Mouse (Mus musculus): ENCODE data around the gene Phb2. TPM values are rescaled to one million over a fixed set of nuclear protein-coding genes. Genes with fewer than 3 reads are reported as not detected.

Phb2 gene
- total and polyA plus RNA-seq, 3 experiments = 309 to 815 (median 706) TPM

DNA sequence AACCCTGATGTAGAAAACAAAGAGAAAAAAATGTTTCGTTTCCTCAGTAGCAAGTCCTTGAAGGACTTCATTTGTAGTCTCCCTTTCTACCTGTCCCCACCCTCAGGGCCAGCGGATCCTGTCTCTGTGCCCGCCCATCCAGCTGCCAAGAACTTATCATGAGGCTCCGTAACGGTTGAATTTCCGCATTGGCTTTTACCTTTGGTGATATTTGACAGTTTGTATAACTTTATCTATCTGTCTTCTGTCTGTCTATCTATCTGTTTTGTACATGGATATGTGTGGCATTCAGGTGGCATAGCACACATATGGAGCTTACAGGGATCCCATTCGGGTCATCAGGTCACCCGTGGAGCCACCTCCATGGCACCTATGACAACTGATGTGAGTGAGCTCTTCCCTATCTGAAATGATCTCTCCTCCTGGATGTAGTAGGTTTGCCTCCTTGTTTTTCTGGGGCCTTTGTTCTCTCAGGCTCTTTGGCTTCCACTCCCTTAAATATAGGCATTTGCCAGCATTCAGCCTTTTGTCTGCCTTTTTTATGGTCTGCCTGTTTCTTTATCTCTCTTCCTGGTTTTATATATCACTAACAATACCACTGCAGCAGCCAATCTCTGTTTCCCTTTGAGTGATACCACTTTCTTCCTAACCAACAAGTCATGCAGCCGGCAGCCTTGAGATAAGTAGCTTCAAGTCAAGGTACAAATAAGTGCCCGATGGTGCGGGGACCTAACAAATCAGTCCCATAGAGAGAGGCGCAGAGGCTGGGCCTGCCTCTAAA lies 26.3 kb upstream of the Phb2 start:
- Histone ChIP-seq H3K27me3 (ENCODE audit: control insufficient read depth in 1 of 2, insufficient read depth in 2 of 2, low read length in 2 of 2) (no peaks in the 10 kb centered on the region), H3K9me3 (replicated peaks; ENCODE audit: insufficient read depth, low read length) (no peaks in the 10 kb centered on the region), H3K36me3 (ENCODE audit: control insufficient read depth in 1 of 2, insufficient read depth in 2 of 2, low read length in 2 of 2) (peaks cover 7 to 66% of the 10 kb centered on the region in 2 experiments), H3K79me2 (ENCODE audit: control insufficient read depth, insufficient read depth, low read length, poor library complexity) (peaks cover 40% of the 10 kb centered on the region), H3K9ac (ENCODE audit: control insufficient read depth, low read depth, low read length, poor library complexity, severe bottlenecking) (peak overlapping the region; percentile 51), H3K4me3 (ENCODE audit: control insufficient read depth in 1 of 2, insufficient read depth in 1 of 2, low read depth in 2 of 2, low read length in 2 of 2) (peak overlapping the region; percentile 3 to 21; a peak in 3 of 4 replicates), H3K4me1 (ENCODE audit: control insufficient read depth in 1 of 2, insufficient read depth in 2 of 2, low read length in 2 of 2) (peaks cover 50 to 68% of the 10 kb centered on the region in 2 experiments), H3K27ac (ENCODE audit: control insufficient read depth, low read depth, low read length) (peak overlapping the region; percentile 98)
- peak; percentile 94 for DNase-seq (ENCODE audit: low read depth, low spot score)
- TF ChIP-seq TCF12 (IDR thresholded peaks at IDR 0.05; ENCODE audit: low read depth, low read length) (peak; percentile 96), UBTF (IDR thresholded peaks at IDR 0.05; ENCODE audit: borderline replicate concordance, insufficient read depth, low read depth, low read length) (no peak), NRF1 (IDR thresholded peaks at IDR 0.05; ENCODE audit: insufficient read depth, low read depth, low read length, poor library complexity, severe bottlenecking) (no peak), ELF1 (IDR thresholded peaks at IDR 0.05; ENCODE audit: low read depth, low read length) (peak; percentile 71), ZKSCAN1 (IDR thresholded peaks at IDR 0.05; ENCODE audit: low read depth, low read length) (no peak), POLR2A (IDR thresholded peaks at IDR 0.05; ENCODE audit: control insufficient read depth in 1 of 2, insufficient read depth in 1 of 2, low read depth in 1 of 2, low read length in 2 of 2, poor library complexity in 1 of 2) (peak in 1 of 2 experiments; percentile 61; a peak in 2 of 4 replicates), MEF2A (IDR thresholded peaks at IDR 0.05; ENCODE audit: extremely low read depth, insufficient replicate concordance, low read depth, low read length, poor library complexity, severe bottlenecking) (peak; percentile 31; the same call in 1 of the 2 replicates), ZMIZ1 (IDR thresholded peaks at IDR 0.05; ENCODE audit: low read depth, low read length) (peak; percentile 64), ETS1 (IDR thresholded peaks at IDR 0.05; ENCODE audit: low read depth, low read length) (peak; percentile 87), CHD1 (IDR thresholded peaks at IDR 0.05; ENCODE audit: low read depth, low read length) (peak; percentile 94; the same call in 1 of the 2 replicates), MAX (IDR thresholded peaks at IDR 0.05; ENCODE audit: low read length) (no peak; the same call in 1 of the 2 replicates), SIN3A (IDR thresholded peaks at IDR 0.05; ENCODE audit: low read length) (peak; percentile 78), USF2 (IDR thresholded peaks at IDR 0.05; ENCODE audit: borderline replicate concordance in 1 of 2, insufficient read depth in 1 of 2, low read depth in 1 of 2, low read length in 2 of 2) (no peak), SMC3 (IDR thresholded peaks at IDR 0.05; ENCODE audit: low read depth, low read length) (no peak), GATA1 (IDR thresholded peaks at IDR 0.05; ENCODE audit: low read depth, low read length) (peak; percentile 98), USF1 (IDR thresholded peaks at IDR 0.05; ENCODE audit: low read depth, low read length) (0 out of 2 replicates have a peak, but pooled peaks have one; percentile 16), HCFC1 (IDR thresholded peaks at IDR 0.05; ENCODE audit: low read depth, low read length) (peak; percentile 57; the same call in 1 of the 2 replicates), MAFK (IDR thresholded peaks at IDR 0.05; ENCODE audit: borderline replicate concordance, low read depth, low read length) (peak; percentile 64; the same call in 1 of the 2 replicates), CHD2 (IDR thresholded peaks at IDR 0.05; ENCODE audit: low read length) (no peak), MAZ (IDR thresholded peaks at IDR 0.05; ENCODE audit: low read depth, low read length) (peak; percentile 60; the same call in 1 of the 2 replicates), TAL1 (IDR thresholded peaks at IDR 0.05; ENCODE audit: low read length) (peak; percentile 81), ZNF384 (IDR thresholded peaks at IDR 0.05; ENCODE audit: low read depth, low read length) (no peak; the same call in 1 of the 2 replicates), MYB (IDR thresholded peaks at IDR 0.05; ENCODE audit: low read depth, low read length) (peak; percentile 84), NELFE (IDR thresholded peaks at IDR 0.05; ENCODE audit: low read depth, low read length) (no peak; the same call in 1 of the 2 replicates), BHLHE40 (IDR thresholded peaks at IDR 0.05; ENCODE audit: borderline replicate concordance, low read depth, low read length) (peak; percentile 84), MXI1 (IDR thresholded peaks at IDR 0.05; ENCODE audit: low read depth, low read length) (peak; percentile 45), RCOR1 (IDR thresholded peaks at IDR 0.05; ENCODE audit: low read depth, low read length) (peak; percentile 99), EP300 (IDR thresholded peaks at IDR 0.05; ENCODE audit: low read depth in 1 of 2, low read length in 2 of 2) (peak; percentile 90 to 97), RAD21 (IDR thresholded peaks at IDR 0.05; ENCODE audit: low read depth, low read length) (no peak), TBP (IDR thresholded peaks at IDR 0.05; ENCODE audit: low read depth, low read length) (peak; percentile 89), JUND (IDR thresholded peaks at IDR 0.05; ENCODE audit: low read depth, low read length) (0 out of 2 replicates have a peak, but pooled peaks have one; percentile 18)
